ENCODE assay signal across 17 mouse cellular contexts in genomic region chr10:93011085-93011484, GRCm38 (mm10).
"Had no signal": no experiment of that assay in that cellular context is flagged by ENCODE, and none has a peak within 500 bp of the region (broad histone marks: within the 10 kb centered on the region; RNA-seq: fewer than 3 reads in every experiment).

No protein-coding gene starts in this region.

- DNase-seq: kidney, adult 9 months; kidney, postnatal 10 days; kidney, postnatal 4 days; liver; liver, embryonic 13.5 days; liver, postnatal 0 days; lung, postnatal 14 days; right cerebral cortex, adult 18-20 months; thymus, postnatal 4 days had no signal

- H3K4me2 ChIP-seq: limb, embryonic 12.5 days; liver, embryonic 13.5 days; lung, embryonic 15.5 days; neural tube, embryonic 12.5 days had no signal

- ATAC-seq: liver, postnatal 0 days had no signal

- H3K27me3 ChIP-seq: limb, embryonic 12.5 days; liver, embryonic 13.5 days; lung, embryonic 15.5 days; megakaryocyte, embryonic 14.5 days; neural tube, embryonic 12.5 days had no signal

- H3K4me1 ChIP-seq: limb, embryonic 12.5 days; liver, embryonic 13.5 days; lung, embryonic 15.5 days; megakaryocyte, embryonic 14.5 days; neural tube, embryonic 12.5 days had no signal

- H3K9me3 ChIP-seq: liver, embryonic 13.5 days; lung, embryonic 15.5 days; megakaryocyte, embryonic 14.5 days; neural tube, embryonic 12.5 days had no signal

- H3K4me3 ChIP-seq: layer of hippocampus, adult 2 months; limb, embryonic 12.5 days; liver, embryonic 13.5 days; lung, embryonic 15.5 days; megakaryocyte, embryonic 14.5 days; myocyte; neural tube, embryonic 12.5 days had no signal

- H3K9ac ChIP-seq: limb, embryonic 12.5 days; liver, embryonic 13.5 days; liver, postnatal 0 days; lung, embryonic 15.5 days; neural tube, embryonic 12.5 days had no signal

- H3K27ac ChIP-seq: layer of hippocampus, adult 2 months; limb, embryonic 12.5 days; liver, embryonic 13.5 days; lung, embryonic 15.5 days; macrophage; neural tube, embryonic 12.5 days; stomach, postnatal 0 days had no signal

- H3K36me3 ChIP-seq: limb, embryonic 12.5 days; liver, embryonic 13.5 days; lung, embryonic 15.5 days; neural tube, embryonic 12.5 days had no signal
